Mouse (Mus musculus): ENCODE data around the gene Acat3. TPM values are rescaled to one million over a fixed set of nuclear protein-coding genes. Genes with fewer than 3 reads are reported as not detected.
"Not testable (repeated sequence)": the region's sequence is repeated elsewhere in the genome, so short reads cannot be mapped to it uniquely, and the experiment has no call there.

Acat3 gene
- polyA plus RNA-seq, 1 experiment: not detected

DNA sequence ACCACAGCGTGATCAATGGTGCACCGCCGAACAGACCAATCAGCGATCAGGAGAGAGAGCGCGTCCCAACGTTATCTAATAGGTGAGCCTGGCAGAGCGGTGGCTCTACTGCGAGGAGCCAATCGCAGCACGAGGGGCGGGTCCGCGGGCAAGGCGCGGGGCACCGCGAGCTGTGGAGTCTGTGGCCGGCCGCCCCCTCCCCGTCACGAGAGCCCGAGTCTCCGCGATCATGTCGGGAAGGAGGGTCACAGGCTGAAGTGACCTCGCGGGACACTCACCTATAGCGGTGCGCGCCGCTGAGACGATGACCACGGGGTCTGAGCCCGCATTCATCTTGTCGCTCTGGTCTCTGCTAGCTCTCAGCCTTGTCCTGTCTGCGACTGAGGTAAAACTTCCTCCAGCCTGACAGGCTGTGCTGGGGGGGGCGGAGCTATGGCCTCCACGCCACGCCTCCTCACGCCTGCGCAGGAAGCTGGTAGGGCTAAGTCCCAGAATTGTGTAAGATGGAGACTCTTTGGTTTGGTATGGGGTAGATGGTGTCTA, 20.0 kb upstream of the Acat3 start, which contains the start of gene Acat2:
Acat2 (minus strand) TSS at position 417 of the 543 bp plus-strand sequence.
- H3K36me3 ChIP-seq (ENCODE audit: control insufficient read depth, insufficient read depth, low read length): peaks cover 7% of the 10 kb centered on the region
- peaks cover 4% of the 10 kb centered on the region; the same call in 1 of the 2 replicates for H3K4me1 ChIP-seq (ENCODE audit: control insufficient read depth, insufficient read depth, insufficient read length, low read length)
- H3K27ac ChIP-seq (ENCODE audit: insufficient read depth, low read depth, low read length): peak within 1 kb of the TSS; percentile 74
- H3K27me3 ChIP-seq (ENCODE audit: control insufficient read depth, insufficient read depth, low read length): no peaks in the 10 kb centered on the region
- TF ChIP-seq POLR2A (IDR thresholded peaks at IDR 0.05; ENCODE audit: low read depth, low read length) (peak; percentile 91), CTCF (IDR thresholded peaks at IDR 0.05; ENCODE audit: extremely low read depth, insufficient read length, insufficient replicate concordance, low read depth, low read length) (no peak)
- WGBS: under 1% methylated on average over 42 of the region's 42 CpGs
- H3K4me3 ChIP-seq (ENCODE audit: low read depth, low read length): peak within 1 kb of the TSS; percentile 85

DNA sequence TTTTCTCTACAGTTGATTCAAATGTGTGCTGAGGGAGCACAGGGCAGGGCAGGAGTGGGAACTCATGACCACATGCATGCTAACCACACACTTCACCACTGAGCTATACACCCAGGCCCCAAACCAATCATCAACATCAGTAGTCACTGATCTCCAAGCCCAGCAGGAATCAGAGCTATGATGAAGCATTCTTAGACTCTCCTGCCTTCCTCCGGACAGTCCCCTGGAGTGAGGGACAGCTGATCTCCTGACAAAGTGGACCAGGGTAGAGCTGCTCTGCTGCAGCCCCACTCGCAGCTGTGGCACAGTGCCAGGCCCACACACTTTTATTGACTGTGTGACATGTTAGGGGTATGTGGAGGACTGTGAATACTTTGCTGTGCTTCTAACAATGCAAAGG, 19.0 kb upstream of the Acat3 start:
- not testable (repeated sequence) for H3K4me1 ChIP-seq (ENCODE audit: control insufficient read depth, insufficient read depth, insufficient read length, low read length); H3K36me3 ChIP-seq (ENCODE audit: control insufficient read depth, insufficient read depth, low read length); H3K27ac ChIP-seq (ENCODE audit: insufficient read depth, low read depth, low read length); H3K27me3 ChIP-seq (ENCODE audit: control insufficient read depth, insufficient read depth, low read length); H3K4me3 ChIP-seq (ENCODE audit: low read depth, low read length)
- 40% methylated on average over 2 of the region's 2 CpGs for WGBS

DNA sequence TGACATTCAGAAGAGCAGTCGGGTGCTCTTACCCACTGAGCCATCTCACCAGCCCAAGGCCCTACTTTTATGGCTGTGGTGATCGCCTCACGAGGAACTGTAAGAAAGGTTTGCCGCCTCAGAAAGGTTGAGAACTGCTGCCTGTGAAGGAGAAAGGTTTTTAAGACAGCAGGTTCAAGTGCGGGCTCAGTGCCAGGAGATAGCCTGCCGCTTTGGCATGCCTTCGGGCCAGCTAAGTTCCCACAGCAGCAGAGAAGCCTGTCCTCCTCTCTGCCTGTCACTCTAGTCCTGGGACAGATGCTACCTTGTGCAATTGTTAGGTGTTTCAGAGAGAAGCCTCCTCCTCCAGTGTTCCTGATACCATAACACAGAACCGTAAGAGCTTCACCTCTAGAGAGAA, 16.3 kb upstream of the Acat3 start:
- no peaks in the 10 kb centered on the region for H3K27me3 ChIP-seq (ENCODE audit: control insufficient read depth, insufficient read depth, low read length)
- 84% methylated on average over 8 of the region's 8 CpGs for WGBS
- H3K27ac ChIP-seq (ENCODE audit: insufficient read depth, low read depth, low read length): no peak overlapping the region

GRCm38 (mm10) chr17:12949669-12950068, 9.3 kb upstream of the Acat3 start:
- TF ChIP-seq POLR2A (IDR thresholded peaks at IDR 0.05; ENCODE audit: low read depth, low read length): no peak
- TF ChIP-seq CTCF (IDR thresholded peaks at IDR 0.05; ENCODE audit: extremely low read depth, insufficient read length, insufficient replicate concordance, low read depth, low read length): no peak
- H3K36me3 ChIP-seq (ENCODE audit: control insufficient read depth, insufficient read depth, low read length): peaks cover 30% of the 10 kb centered on the region
- WGBS: 86% methylated on average over 5 of the region's 5 CpGs
- no peak overlapping the region for H3K27ac ChIP-seq (ENCODE audit: insufficient read depth, low read depth, low read length)
- no peaks in the 10 kb centered on the region for H3K4me1 ChIP-seq (ENCODE audit: control insufficient read depth, insufficient read depth, insufficient read length, low read length)
- no peaks in the 10 kb centered on the region for H3K27me3 ChIP-seq (ENCODE audit: control insufficient read depth, insufficient read depth, low read length)
- H3K4me3 ChIP-seq (ENCODE audit: low read depth, low read length): no peak overlapping the region

More for the DNA sequence above, 16.3 kb upstream of the Acat3 start:
- H3K4me3 ChIP-seq (ENCODE audit: low read depth, low read length): no peak overlapping the region
- H3K4me1 ChIP-seq (ENCODE audit: control insufficient read depth, insufficient read depth, insufficient read length, low read length): peaks cover 4% of the 10 kb centered on the region; the same call in 1 of the 2 replicates
- H3K36me3 ChIP-seq (ENCODE audit: control insufficient read depth, insufficient read depth, low read length): peaks cover 13% of the 10 kb centered on the region
- TF ChIP-seq POLR2A (IDR thresholded peaks at IDR 0.05; ENCODE audit: low read depth, low read length): no peak
- no peak for TF ChIP-seq CTCF (IDR thresholded peaks at IDR 0.05; ENCODE audit: extremely low read depth, insufficient read length, insufficient replicate concordance, low read depth, low read length)

DNA sequence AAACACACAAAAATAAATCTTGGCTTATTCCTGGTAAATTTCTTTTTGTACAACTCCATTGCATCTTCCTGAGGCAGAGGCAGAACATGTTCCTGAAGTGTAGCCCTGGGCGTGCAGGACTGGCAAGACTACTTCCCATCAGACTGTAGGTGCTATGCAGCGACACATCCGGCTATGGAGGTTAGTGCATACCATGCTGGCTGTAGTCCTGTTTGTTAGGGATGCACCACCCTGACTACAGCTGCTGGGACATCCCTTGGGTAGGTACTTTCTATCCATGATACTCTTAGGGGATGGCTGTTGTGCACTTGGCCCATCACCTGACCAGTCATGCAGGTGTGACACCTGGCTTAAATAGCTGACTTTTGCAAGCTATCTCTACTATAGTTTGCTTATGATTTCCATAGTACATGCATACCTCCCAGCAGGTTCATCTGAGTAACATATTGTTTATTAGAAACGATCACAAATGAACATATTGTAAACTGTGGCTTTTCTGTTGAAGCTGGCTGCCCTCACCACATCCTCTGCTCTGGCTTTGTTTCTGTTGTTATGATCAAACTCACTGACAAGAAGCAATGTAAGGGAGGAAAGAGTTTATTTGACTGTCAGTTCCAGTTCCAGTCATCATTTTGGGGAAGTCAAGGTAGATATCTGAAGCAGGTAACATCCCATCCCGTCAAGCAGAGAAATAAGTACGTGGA, 2.2 kb upstream of the Acat3 start:
- H3K27ac ChIP-seq (ENCODE audit: insufficient read depth, low read depth, low read length): 0 out of 2 replicates have a peak overlapping the region, but pooled peaks have one; percentile 3
- H3K27me3 ChIP-seq (ENCODE audit: control insufficient read depth, insufficient read depth, low read length): no peaks in the 10 kb centered on the region
- peaks cover 19% of the 10 kb centered on the region for H3K36me3 ChIP-seq (ENCODE audit: control insufficient read depth, insufficient read depth, low read length)
- WGBS: 89% methylated on average over 6 of the region's 6 CpGs
- peaks cover 4% of the 10 kb centered on the region; the same call in 1 of the 2 replicates for H3K4me1 ChIP-seq (ENCODE audit: control insufficient read depth, insufficient read depth, insufficient read length, low read length)
- TF ChIP-seq CTCF (IDR thresholded peaks at IDR 0.05; ENCODE audit: extremely low read depth, insufficient read length, insufficient replicate concordance, low read depth, low read length): no peak
- TF ChIP-seq POLR2A (IDR thresholded peaks at IDR 0.05; ENCODE audit: low read depth, low read length): no peak
- no peak overlapping the region for H3K4me3 ChIP-seq (ENCODE audit: low read depth, low read length)

DNA sequence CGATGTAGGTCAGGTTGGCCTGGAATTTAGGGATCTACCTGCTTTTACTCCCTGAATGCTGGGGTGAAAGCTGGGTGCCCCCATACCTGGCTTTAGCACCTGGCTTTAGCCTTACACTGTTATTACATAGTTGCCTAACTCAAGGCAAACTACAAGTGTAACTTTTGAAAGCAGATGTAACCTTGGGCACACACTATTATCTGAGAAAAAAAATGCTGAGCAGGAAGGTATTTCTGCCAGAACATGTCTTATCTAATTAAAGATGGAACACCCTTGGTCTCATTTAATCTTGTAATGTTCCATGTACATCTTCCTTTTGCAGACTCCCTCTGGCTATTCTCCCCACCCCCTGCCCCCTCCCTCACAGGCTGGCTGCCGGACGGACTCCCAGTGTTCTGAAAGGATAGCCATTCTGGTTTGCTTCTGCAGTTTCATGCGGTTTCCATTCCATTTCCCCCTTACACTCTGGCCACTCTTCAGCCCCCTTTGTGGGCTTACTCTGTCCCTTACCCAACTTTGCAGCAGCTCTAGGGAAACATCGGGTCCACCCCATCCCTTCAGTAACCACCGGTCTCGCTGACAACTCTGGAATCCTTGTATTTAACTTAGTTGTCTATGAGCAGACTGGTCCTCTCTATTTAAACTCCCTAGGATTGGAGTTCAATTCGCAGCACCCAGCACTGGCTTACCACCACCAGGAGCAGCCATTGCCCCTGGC, 1.3 kb upstream of the Acat3 start:
- 86% methylated on average over 8 of the region's 8 CpGs for WGBS
- Histone ChIP-seq H3K4me3 (ENCODE audit: low read depth, low read length) (no peak overlapping the region), H3K36me3 (ENCODE audit: control insufficient read depth, insufficient read depth, low read length) (peaks cover 17% of the 10 kb centered on the region), H3K27ac (ENCODE audit: insufficient read depth, low read depth, low read length) (no peak overlapping the region), H3K4me1 (ENCODE audit: control insufficient read depth, insufficient read depth, insufficient read length, low read length) (peaks cover 4% of the 10 kb centered on the region; the same call in 1 of the 2 replicates), H3K27me3 (ENCODE audit: control insufficient read depth, insufficient read depth, low read length) (no peaks in the 10 kb centered on the region)
- TF ChIP-seq CTCF (IDR thresholded peaks at IDR 0.05; ENCODE audit: extremely low read depth, insufficient read length, insufficient replicate concordance, low read depth, low read length): no peak
- TF ChIP-seq POLR2A (IDR thresholded peaks at IDR 0.05; ENCODE audit: low read depth, low read length): no peak

DNA sequence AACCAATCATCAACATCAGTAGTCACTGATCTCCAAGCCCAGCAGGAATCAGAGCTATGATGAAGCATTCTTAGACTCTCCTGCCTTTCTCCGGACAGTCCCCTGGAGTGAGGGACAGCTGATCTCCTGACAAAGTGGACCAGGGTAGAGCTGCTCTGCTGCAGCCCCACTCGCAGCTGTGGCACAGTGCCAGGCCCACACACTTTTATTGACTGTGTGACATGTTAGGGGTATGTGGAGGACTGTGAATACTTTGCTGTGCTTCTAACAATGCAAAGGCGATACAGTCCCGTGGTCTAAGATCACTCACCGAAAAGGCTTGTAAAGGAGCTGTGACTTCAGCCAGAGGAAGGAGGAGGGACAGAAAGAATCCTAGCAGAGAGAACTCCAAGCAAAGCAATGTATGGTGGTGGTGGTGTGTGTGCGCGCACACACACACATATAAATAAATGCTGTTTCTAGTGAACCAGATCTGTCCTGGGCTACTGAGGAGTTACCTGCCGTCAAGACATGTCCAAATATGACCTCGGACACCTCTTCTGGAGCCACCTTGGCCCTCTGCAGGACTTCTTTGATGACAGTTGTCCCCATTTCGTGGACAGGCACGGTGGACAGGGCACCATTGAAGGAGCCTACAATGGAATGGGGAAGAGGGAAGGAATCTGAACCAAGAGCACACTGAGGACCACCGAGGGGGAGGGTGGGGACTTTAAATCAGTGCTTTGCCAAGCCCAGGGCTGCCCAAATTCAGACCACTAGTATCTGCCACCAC, 837 bp downstream of the Acat3 start:
- not testable (repeated sequence) for H3K4me1 ChIP-seq (ENCODE audit: control insufficient read depth, insufficient read depth, insufficient read length, low read length)

More for the DNA sequence above, 837 bp downstream of the Acat3 start:
- WGBS: 37% methylated on average over 4 of the region's 12 CpGs
- H3K27me3 ChIP-seq (ENCODE audit: control insufficient read depth, insufficient read depth, low read length); H3K36me3 ChIP-seq (ENCODE audit: control insufficient read depth, insufficient read depth, low read length); H3K27ac ChIP-seq (ENCODE audit: insufficient read depth, low read depth, low read length): not testable (repeated sequence)
- peak overlapping the region; percentile 62 for H3K4me3 ChIP-seq (ENCODE audit: low read depth, low read length)

Data from small intestine, adult 2 months (tissue).